Comparison of ENCODE assay signal across 8 mouse cellular contexts in the genomic region with DNA sequence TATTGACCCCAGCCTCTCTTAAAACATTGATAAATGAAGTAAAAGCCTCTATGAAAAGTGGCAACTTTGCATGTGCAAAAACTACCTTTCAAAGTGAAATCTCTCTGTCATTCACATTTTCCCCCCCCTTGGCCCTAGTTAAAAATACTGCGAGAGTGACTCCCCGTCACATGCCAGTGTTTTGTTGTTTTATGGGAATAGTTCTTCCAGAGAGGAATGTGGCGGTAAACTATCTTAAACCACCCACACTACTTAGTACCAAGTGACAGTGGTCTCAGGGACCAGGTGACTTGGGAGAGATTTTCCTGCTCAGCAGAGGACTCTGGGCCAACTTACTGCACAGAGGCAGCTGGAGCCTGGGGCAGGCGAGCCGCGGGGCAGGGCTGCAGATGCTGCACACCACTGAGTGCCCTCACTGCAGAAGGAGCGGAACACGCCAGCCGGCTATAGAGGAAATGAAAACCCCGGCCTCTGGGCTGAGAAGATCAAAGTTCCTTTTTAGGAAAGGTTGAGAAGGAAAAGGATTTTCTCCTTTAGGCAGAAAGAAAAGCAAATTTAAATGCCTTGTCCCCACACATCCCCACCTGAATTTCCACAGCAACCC. TPM values are rescaled to one million over a fixed set of nuclear protein-coding genes. Genes with fewer than 3 reads are reported as not detected.
DNase-seq lines count a peak whose midpoint lies in the region; ATAC-seq and TF ChIP-seq lines count a peak whose summit lies in the region.

No protein-coding gene starts in this region.

- H3K9ac ChIP-seq in hindbrain, postnatal 0 days (replicated peaks; ENCODE audit: low read length), result no peak overlapping the region

- 30% methylated on average over 10 of the region's 10 CpGs for WGBS in hindbrain, embryonic 10.5 days
- 38% methylated on average over 10 of the region's 10 CpGs for WGBS in hindbrain, postnatal 0 days

- no peak for ATAC-seq in hindbrain, postnatal 0 days
- ATAC-seq in granulocyte monocyte progenitor cell, adult 5-6 weeks (replicated peaks; ENCODE audit: poor library complexity, severe bottlenecking), result peak; percentile 80

- no peaks in the 10 kb centered on the region for H3K36me3 ChIP-seq in hindbrain, embryonic 10.5 days
- no peaks in the 10 kb centered on the region for H3K36me3 ChIP-seq in hindbrain, postnatal 0 days (ENCODE audit: insufficient read depth, low read length)

- no peak for TF ChIP-seq CTCF in hindbrain, postnatal 0 days (IDR thresholded peaks at IDR 0.05; ENCODE audit: low read depth)

- H3K4me2 ChIP-seq in hindbrain, postnatal 0 days (ENCODE audit: low read depth, low read length), result no peak overlapping the region

- no peaks in the 10 kb centered on the region for H3K9me3 ChIP-seq in hindbrain, embryonic 10.5 days
- no peaks in the 10 kb centered on the region for H3K9me3 ChIP-seq in hindbrain, postnatal 0 days (ENCODE audit: low read length)

- peak overlapping the region; percentile 54; the same call in 1 of the 2 replicates for H3K27ac ChIP-seq in hindbrain, embryonic 10.5 days
- no peak overlapping the region for H3K27ac ChIP-seq in hindbrain, postnatal 0 days

- no peak overlapping the region for H3K4me3 ChIP-seq in hindbrain, embryonic 10.5 days
- H3K4me3 ChIP-seq in hindbrain, postnatal 0 days (ENCODE audit: low read length), result no peak overlapping the region

- DNase-seq in hindbrain, embryonic 10.5 days (ENCODE audit: low spot score), result no peak
- DNase-seq in hindbrain, postnatal 0 days (ENCODE audit: low spot score), result no peak
- peak; percentile 36 for DNase-seq in kidney, adult 9 months
- peak; percentile 48 to 70 for DNase-seq in lung, postnatal 4 days
- peak; percentile 29 to 33 for DNase-seq in thymus, postnatal 36 days
- no peak for DNase-seq in left cerebral cortex, postnatal 36 days (ENCODE audit: low spot score in 2 of 2)
- no peak for DNase-seq in c-Kit-positive CD71-positive TER-119-positive erythroid progenitor cells, embryonic 14.5 days (ENCODE audit: low spot score)

- H3K27me3 ChIP-seq in hindbrain, embryonic 10.5 days (ENCODE audit: insufficient read depth, poor library complexity, severe bottlenecking), result peaks cover 36% of the 10 kb centered on the region
- H3K27me3 ChIP-seq in hindbrain, postnatal 0 days (ENCODE audit: insufficient read depth, low read length), result no peaks in the 10 kb centered on the region

- intact Hi-C loops in left cerebral cortex, postnatal 36 days (cut with DNase I), result no loop called here

- H3K4me1 ChIP-seq in hindbrain, embryonic 10.5 days (replicated peaks), result peaks cover 53% of the 10 kb centered on the region
- H3K4me1 ChIP-seq in hindbrain, postnatal 0 days (ENCODE audit: insufficient read depth, low read length), result peaks cover 9% of the 10 kb centered on the region; the same call in 1 of the 2 replicates

RNA-seq across cellular contexts. Expression of a gene that starts 50.9 kb away (rescaled TPM):
- 60.4 and 60.8 TPM in 2 replicates for polyA plus RNA-seq in hindbrain, embryonic 10.5 days (2016; fragmentation: Nextera tagmentation; extraction: Ambion mirVana)
- 70.4 and 81.7 TPM in 2 replicates for total RNA-seq in hindbrain, postnatal 0 days (2014; rRNA removed)
- polyA plus RNA-seq in hindbrain, postnatal 0 days (2015; fragmentation: Nextera tagmentation; extraction: Ambion mirVana), result 62.1 and 62.9 TPM in 2 replicates
- 12.0 and 19.9 TPM in 2 replicates for total RNA-seq in granulocyte monocyte progenitor cell, adult 5-6 weeks (2014; fragmentation: Nextera tagmentation)
- total RNA-seq in granulocyte monocyte progenitor cell, adult 5-6 weeks (2017), result 12.5 and 13.6 TPM in 2 replicates
- 10 to 100 TPM; 48.4 to 57.5 TPM for total RNA-seq in left cerebral cortex, postnatal 36 days (2021)

RNA-seq across cellular contexts. Expression of a gene that starts 55.2 kb away (rescaled TPM):
- polyA plus RNA-seq in hindbrain, embryonic 10.5 days (2016; fragmentation: Nextera tagmentation; extraction: Ambion mirVana), result 33.1 and 36.3 TPM in 2 replicates
- total RNA-seq in hindbrain, postnatal 0 days (2014; rRNA removed), result 11.4 and 16.6 TPM in 2 replicates
- 22.9 and 26.9 TPM in 2 replicates for polyA plus RNA-seq in hindbrain, postnatal 0 days (2015; fragmentation: Nextera tagmentation; extraction: Ambion mirVana)
- total RNA-seq in granulocyte monocyte progenitor cell, adult 5-6 weeks (2014; fragmentation: Nextera tagmentation), result 20.7 and 24.6 TPM in 2 replicates
- total RNA-seq in granulocyte monocyte progenitor cell, adult 5-6 weeks (2017), result 20.3 and 26.8 TPM in 2 replicates
- total RNA-seq in left cerebral cortex, postnatal 36 days (2021), result 10 to 100 TPM; 52.3 to 62.9 TPM

Comparison
In these comparisons a context has a peak if more than half of its experiments do, and no peak if none do; other contexts are left out.
1. DNase-seq: peak in kidney, adult 9 months (single experiment), lung, postnatal 4 days (2 of 2) and thymus, postnatal 36 days (2 of 2); none in hindbrain, embryonic 10.5 days (single experiment), hindbrain, postnatal 0 days (single experiment), left cerebral cortex, postnatal 36 days (0 of 2) and c-Kit-positive CD71-positive TER-119-positive erythroid progenitor cells, embryonic 14.5 days (single experiment).